Mouse (Mus musculus) T-helper 1 cell (primary cell): ENCODE results near the gene Pgpep1.

Experiments
- in situ Hi-C: fragments of 300-600 bp; cut with MboI, MseI; formaldehyde crosslinking; loops from one replicate; pipeline ENCODE4 v1.15.1; 2025; ENCODE audit warnings: high pct_unique_total_duplicates

The Pgpep1 gene

GRCm38 (mm10) chr8:70608749-70609367 is 51.3 kb downstream of the Pgpep1 start, which contains the start of gene Ssbp4:
Gene Ssbp4, minus strand, starts transcription at chr8:70608872.
- in situ Hi-C loops, result no loop called here

GRCm38 (mm10) chr8:70607898-70608748 is 52.1 kb downstream of the Pgpep1 start:
- in situ Hi-C loops, result no loop called here

GRCm38 (mm10) chr8:70607603-70607897 is 52.6 kb downstream of the Pgpep1 start:
- in situ Hi-C loops, result no loop called here

- in situ Hi-C loops, result no loop called here
These were observed 53.2 kb downstream of the Pgpep1 start for GRCm38 (mm10) chr8:70606780-70607602.

- in situ Hi-C loops, result no loop called here
These were observed 54.1 kb downstream of the Pgpep1 start for GRCm38 (mm10) chr8:70605871-70606779.

GRCm38 (mm10) chr8:70604558-70604957 is 55.6 kb downstream of the Pgpep1 start:
- in situ Hi-C loops, result no loop called here

GRCm38 (mm10) chr8:70602139-70602811 is 57.9 kb downstream of the Pgpep1 start:
- in situ Hi-C loops, result no loop called here

GRCm38 (mm10) chr8:70601271-70601649 is 58.9 kb downstream of the Pgpep1 start:
- in situ Hi-C loops, result no loop called here

- in situ Hi-C loops, result no loop called here
These were observed 59.5 kb downstream of the Pgpep1 start for GRCm38 (mm10) chr8:70600473-70601270.

GRCm38 (mm10) chr8:70599507-70600290 is 60.5 kb downstream of the Pgpep1 start:
- in situ Hi-C loops, result no loop called here

GRCm38 (mm10) chr8:70598722-70599121 is 61.5 kb downstream of the Pgpep1 start:
- in situ Hi-C loops, result no loop called here

GRCm38 (mm10) chr8:70598283-70598682 is 61.9 kb downstream of the Pgpep1 start:
- in situ Hi-C loops, result no loop called here

- in situ Hi-C loops, result no loop called here
These were observed 62.5 kb downstream of the Pgpep1 start for GRCm38 (mm10) chr8:70597417-70598272.

- in situ Hi-C loops, result no loop called here
These were observed 63.3 kb downstream of the Pgpep1 start for GRCm38 (mm10) chr8:70596775-70597416.
